Mouse (Mus musculus) embryonic facial prominence, embryonic 10.5 days (tissue): ENCODE results near the gene Pebp1. TPM values are rescaled to one million over a fixed set of nuclear protein-coding genes. Genes with fewer than 3 reads are reported as not detected.

Source experiments
- DNase-seq: peaks from one replicate; pipeline ENCODE4 v3.0.0-alpha.2; 2017; ENCODE audit warnings: low spot score
- H3K27ac ChIP-seq: fragments of 300-500 bp; sonication (generic); replicated peaks from 2 replicates; pipeline ENCODE4 v1.5.1; 2016; ENCODE audit warnings: mild to moderate bottlenecking
- H3K27me3 ChIP-seq: fragments of 300-500 bp; sonication (generic); replicated peaks from 2 replicates; pipeline ENCODE4 v1.6.1; 2016; ENCODE audit warnings: low read depth, mild to moderate bottlenecking; ENCODE audit not compliant: poor library complexity, severe bottlenecking
- H3K36me3 ChIP-seq: fragments of 300-500 bp; sonication (generic); replicated peaks from 2 replicates; pipeline ENCODE4 v1.6.1; 2016; ENCODE audit warnings: mild to moderate bottlenecking, moderate library complexity
- H3K4me1 ChIP-seq: fragments of 300-500 bp; sonication (generic); 2 replicates; pipeline ENCODE4 v1.6.1; 2016
- H3K4me3 ChIP-seq: fragments of 300-500 bp; sonication (generic); 2 replicates; pipeline ENCODE4 v1.5.1; 2016; ENCODE audit warnings: mild to moderate bottlenecking, moderate library complexity
- H3K9me3 ChIP-seq: fragments of 300-500 bp; sonication (generic); 2 replicates; pipeline ENCODE4 v1.6.1; 2016; ENCODE audit warnings: mild to moderate bottlenecking
- WGBS: fragments of 180-500 bp; shearing (Covaris S2); methylation state at CpG from one replicate; pipeline ENCODE4 v1.1.7; 2016; 5-methylcytosine and 5-hydroxymethylcytosine counted together
- polyA plus RNA-seq: library from polyadenylated mRNA; unstranded; fragments of >200 nt; fragmentation: Nextera tagmentation; extraction: Ambion mirVana; gene quantifications from 2 replicates; pipeline ENCODE4 v1.2.1, GENCODE M21; 2016

Gene Pebp1
- polyA plus RNA-seq, 1 experiment from 2014 or later: 895 TPM

DNA sequence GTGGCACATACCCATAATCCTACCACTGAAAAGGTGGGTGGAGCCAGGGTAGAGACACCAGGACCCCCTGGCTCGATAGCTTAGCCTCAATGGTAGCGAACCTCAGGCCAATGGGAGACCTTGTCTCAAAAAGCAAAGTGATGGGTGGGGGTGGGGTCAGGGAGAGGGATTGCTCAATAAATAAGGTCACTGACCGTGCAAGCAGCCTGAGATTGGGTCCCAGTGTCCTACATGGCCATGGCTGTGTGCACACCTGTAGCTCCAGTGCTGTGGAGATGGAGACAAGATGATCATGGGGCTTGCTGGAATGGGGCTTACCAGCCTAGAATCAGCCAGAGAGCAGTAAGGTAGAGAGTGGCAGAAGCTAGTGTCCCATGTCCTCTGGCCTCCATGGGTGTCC, 35.7 kb downstream of the Pebp1 start:
- no peak overlapping the region for H3K4me3 ChIP-seq
- H3K9me3 ChIP-seq: no peaks in the 10 kb centered on the region
- H3K36me3 ChIP-seq: no peaks in the 10 kb centered on the region
- H3K4me1 ChIP-seq: peaks cover 14% of the 10 kb centered on the region
- no peak for DNase-seq
- H3K27ac ChIP-seq: no peak overlapping the region
- H3K27me3 ChIP-seq: no peaks in the 10 kb centered on the region
- 84% methylated on average over 3 of the region's 3 CpGs for WGBS

GRCm38 (mm10) chr5:117250796-117251195, 36.6 kb downstream of the Pebp1 start:
- Histone ChIP-seq H3K4me1 (peaks cover 14% of the 10 kb centered on the region), H3K36me3 (no peaks in the 10 kb centered on the region), H3K27me3 (no peaks in the 10 kb centered on the region), H3K4me3 (no peak overlapping the region), H3K9me3 (no peaks in the 10 kb centered on the region), H3K27ac (no peak overlapping the region)
- WGBS: 78% methylated on average over 24 of the region's 24 CpGs
- DNase-seq: no peak

DNA sequence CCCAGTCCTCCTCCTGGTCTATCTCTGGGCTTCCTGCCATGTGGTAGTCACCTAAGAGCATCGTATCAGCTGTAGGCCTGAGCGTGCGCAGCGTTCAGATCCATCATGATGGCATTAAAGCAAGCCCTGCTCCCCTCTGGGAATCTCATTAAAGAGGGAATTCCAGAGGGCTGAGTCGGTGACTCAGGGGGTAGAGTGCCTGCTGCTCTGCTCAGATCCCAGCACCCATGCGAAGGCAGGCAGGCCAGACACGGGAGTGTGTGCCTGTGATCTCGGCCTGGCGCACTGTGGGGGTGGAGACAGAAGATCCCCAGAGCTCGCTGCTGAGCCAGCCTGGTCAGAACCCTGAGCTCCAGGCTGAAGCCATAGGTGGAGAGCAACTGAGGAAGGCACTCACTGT, 39.1 kb downstream of the Pebp1 start:
- WGBS: 40% methylated on average over 10 of the region's 10 CpGs
- H3K4me1 ChIP-seq: peaks cover 14% of the 10 kb centered on the region
- H3K27me3 ChIP-seq: peaks cover 5% of the 10 kb centered on the region; the same call in 1 of the 2 replicates
- no peaks in the 10 kb centered on the region for H3K36me3 ChIP-seq
- H3K4me3 ChIP-seq: no peak overlapping the region
- H3K9me3 ChIP-seq: no peaks in the 10 kb centered on the region
- DNase-seq: no peak
- H3K27ac ChIP-seq: no peak overlapping the region

DNA sequence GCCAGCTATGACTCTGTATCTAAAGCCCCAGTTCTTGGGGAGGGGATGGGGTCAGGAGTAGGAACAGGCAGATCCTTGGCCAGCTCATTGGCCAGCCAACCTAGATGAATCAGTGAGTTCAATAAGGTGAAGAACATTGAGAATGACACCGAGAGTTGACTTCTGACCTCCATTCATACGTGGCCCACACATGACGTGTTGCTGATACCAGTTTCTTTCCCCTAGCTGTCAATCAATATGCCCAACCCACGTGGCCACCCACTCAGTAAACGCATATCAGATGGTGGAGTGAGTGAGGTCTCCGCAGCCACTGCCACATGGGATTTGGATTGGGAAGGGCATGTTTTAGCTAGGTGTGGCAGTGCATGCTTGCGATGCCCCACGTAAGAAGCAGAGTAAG, 42.3 kb downstream of the Pebp1 start:
- Histone ChIP-seq H3K36me3 (no peaks in the 10 kb centered on the region), H3K27ac (no peak overlapping the region), H3K4me3 (no peak overlapping the region), H3K9me3 (no peaks in the 10 kb centered on the region), H3K4me1 (peaks cover 22% of the 10 kb centered on the region), H3K27me3 (peaks cover 34% of the 10 kb centered on the region)
- DNase-seq: peak; percentile 22
- 78% methylated on average over 8 of the region's 8 CpGs for WGBS

GRCm38 (mm10) chr5:117242671-117243478, 44.5 kb downstream of the Pebp1 start:
- peak overlapping the region; percentile 43 for H3K4me3 ChIP-seq
- peak; percentile 19 for DNase-seq

GRCm38 (mm10) chr5:117241935-117242531, 45.4 kb downstream of the Pebp1 start:
- Histone ChIP-seq H3K36me3 (no peaks in the 10 kb centered on the region), H3K4me1 (peaks cover 20% of the 10 kb centered on the region), H3K4me3 (no peak overlapping the region; the same call in 1 of the 2 replicates), H3K9me3 (no peaks in the 10 kb centered on the region), H3K27ac (no peak overlapping the region), H3K27me3 (peaks cover 38% of the 10 kb centered on the region)
- 73% methylated on average over 16 of the region's 16 CpGs for WGBS
- DNase-seq: no peak

More at GRCm38 (mm10) chr5:117242671-117243478, 44.5 kb downstream of the Pebp1 start:
- H3K4me1 ChIP-seq: peaks cover 20% of the 10 kb centered on the region
- H3K9me3 ChIP-seq: no peaks in the 10 kb centered on the region
- no peaks in the 10 kb centered on the region for H3K36me3 ChIP-seq
- H3K27ac ChIP-seq: no peak overlapping the region
- H3K27me3 ChIP-seq: peaks cover 38% of the 10 kb centered on the region
- 27% methylated on average over 22 of the region's 22 CpGs for WGBS

- 2% methylated on average over 32 of the region's 32 CpGs for WGBS
- H3K27me3 ChIP-seq: peaks cover 38% of the 10 kb centered on the region
- no peaks in the 10 kb centered on the region for H3K9me3 ChIP-seq
- peak overlapping the region; percentile 57 for H3K4me3 ChIP-seq
- H3K27ac ChIP-seq: peak overlapping the region; percentile 69
- peak; percentile 44 for DNase-seq
- H3K4me1 ChIP-seq: peaks cover 20% of the 10 kb centered on the region
- H3K36me3 ChIP-seq: no peaks in the 10 kb centered on the region
Measured at GRCm38 (mm10) chr5:117240761-117241322, 46.6 kb downstream of the Pebp1 start.

DNA sequence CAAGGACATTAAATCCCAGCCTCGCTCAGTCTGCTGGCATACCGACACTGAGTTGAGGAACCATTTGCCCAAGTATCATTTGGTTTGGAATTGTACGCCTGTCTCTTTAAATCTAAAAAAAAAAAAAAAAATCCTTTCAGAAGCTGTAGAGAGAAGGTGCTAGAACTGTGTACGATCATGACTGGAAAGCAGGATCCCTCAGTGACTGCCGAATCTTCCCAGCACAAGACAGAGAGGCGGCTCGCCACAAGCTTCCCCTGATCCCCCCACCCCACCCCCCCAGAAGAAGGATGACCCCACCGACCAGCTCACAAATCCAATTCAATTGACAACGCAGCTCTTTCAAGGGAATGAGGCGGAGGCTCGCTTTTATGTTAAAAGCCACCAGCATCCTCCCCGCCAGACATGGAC, 47.1 kb downstream of the Pebp1 start:
- H3K4me3 ChIP-seq: peak overlapping the region; percentile 57
- no peak for DNase-seq
- H3K4me1 ChIP-seq: peaks cover 20% of the 10 kb centered on the region
- H3K36me3 ChIP-seq: no peaks in the 10 kb centered on the region
- H3K9me3 ChIP-seq: no peaks in the 10 kb centered on the region
- peaks cover 38% of the 10 kb centered on the region for H3K27me3 ChIP-seq
- 9% methylated on average over 12 of the region's 12 CpGs for WGBS
- H3K27ac ChIP-seq: 0 out of 2 replicates have a peak overlapping the region, but pooled peaks have one; percentile 24

- no peaks in the 10 kb centered on the region for H3K36me3 ChIP-seq
- peaks cover 38% of the 10 kb centered on the region for H3K27me3 ChIP-seq
- peaks cover 20% of the 10 kb centered on the region for H3K4me1 ChIP-seq
- WGBS: 88% methylated on average over 4 of the region's 4 CpGs
- H3K4me3 ChIP-seq: no peak overlapping the region
- no peak for DNase-seq
- no peaks in the 10 kb centered on the region for H3K9me3 ChIP-seq
- H3K27ac ChIP-seq: no peak overlapping the region
Measured at GRCm38 (mm10) chr5:117239106-117239505, 48.3 kb downstream of the Pebp1 start.

DNA sequence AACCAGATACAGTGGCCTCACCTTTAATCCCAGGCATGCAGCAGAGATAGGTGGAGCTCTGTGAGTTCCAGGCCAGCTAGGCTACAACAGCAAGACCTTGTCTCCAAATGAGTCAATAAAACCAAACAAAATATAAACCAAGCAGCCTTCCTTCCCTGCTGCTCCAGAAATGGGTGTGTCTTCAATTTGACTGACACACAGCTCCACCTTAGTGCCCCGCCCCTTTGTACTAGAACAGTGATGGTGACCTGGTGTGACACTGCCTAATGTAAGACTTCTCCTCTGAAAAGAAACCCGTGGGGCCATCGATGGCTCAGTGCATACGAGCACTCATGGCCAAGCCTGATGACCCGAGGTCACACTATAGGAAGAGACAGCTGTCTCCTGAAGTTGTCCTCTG, 50.9 kb downstream of the Pebp1 start:
- Histone ChIP-seq H3K27ac (no peak overlapping the region), H3K36me3 (no peaks in the 10 kb centered on the region), H3K4me3 (no peak overlapping the region), H3K27me3 (peaks cover 15% of the 10 kb centered on the region), H3K4me1 (peaks cover 13% of the 10 kb centered on the region), H3K9me3 (no peaks in the 10 kb centered on the region)
- 65% methylated on average over 5 of the region's 5 CpGs for WGBS
- no peak for DNase-seq
